Mouse (Mus musculus) embryo, embryonic 11 days (tissue): Measurements from ENCODE around the gene Chchd3.

Experiments
- DNase-seq: peaks from one replicate; pipeline ENCODE4 v3.0.0-alpha.2; 2015

Gene Chchd3

DNA sequence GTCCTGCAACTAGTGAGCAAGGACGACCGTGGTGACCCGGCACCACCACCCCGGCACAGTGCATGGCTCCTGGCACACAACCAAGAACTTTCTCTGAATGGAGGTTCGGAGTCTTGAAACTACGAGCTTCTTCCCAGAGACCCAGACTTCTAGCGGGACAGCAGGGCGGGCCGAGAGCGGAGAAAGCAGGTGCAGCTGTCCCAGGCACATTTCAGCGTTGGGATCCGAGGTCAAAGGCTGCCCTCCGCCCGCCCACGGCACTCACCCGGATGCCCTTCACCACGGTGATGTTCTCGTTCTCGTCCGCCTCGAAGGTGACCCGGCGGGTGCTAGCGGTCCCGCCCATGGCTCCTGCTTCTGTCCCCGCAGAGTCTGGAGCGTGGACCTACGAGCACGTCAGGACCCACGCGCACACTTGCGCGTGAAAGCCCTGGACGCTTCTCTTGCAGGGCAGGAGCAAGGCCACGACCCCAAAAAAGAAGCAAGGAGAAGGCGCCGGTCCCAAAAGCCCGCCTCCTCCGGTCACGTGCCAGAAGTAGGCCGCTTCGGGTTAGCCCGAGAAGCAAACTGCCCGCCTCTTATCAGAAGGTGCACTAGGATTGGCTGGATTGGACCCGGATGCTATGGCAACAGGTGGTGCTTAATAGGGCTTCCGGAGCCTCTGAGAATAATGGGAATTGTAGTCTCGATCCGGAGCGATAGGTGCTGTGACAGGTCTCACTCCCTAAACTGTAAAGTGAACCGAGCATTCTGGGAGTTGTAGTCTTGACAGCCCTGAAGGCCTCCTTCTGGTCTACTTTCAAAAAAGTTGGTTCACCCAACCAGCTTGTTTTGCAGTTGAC lies at the start of gene Chchd3:
TSS of gene Chchd3 (minus strand) at position 526 of the 842 bp plus-strand sequence.
- DNase-seq: peak; percentile 97

DNA sequence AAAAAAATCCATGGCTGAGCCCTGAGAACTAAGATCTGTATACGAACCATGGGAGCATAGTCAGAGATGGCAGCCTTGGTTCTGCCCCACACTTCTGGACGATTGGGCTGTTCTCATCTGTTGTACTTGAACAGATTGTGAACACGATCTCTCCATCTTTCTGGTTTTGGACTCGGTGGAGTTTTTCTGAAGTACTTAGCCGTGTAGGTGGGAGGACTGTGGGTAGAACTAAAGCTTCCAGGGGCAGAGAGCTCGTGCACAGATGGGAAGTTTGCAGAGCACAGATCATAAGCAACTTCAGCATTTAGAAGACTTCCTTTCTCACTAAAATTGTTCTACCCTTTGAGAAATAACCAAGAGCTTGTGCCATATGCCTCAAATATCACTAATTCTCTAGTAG lies 44.6 kb upstream of the Chchd3 start:
- no peak for DNase-seq

DNA sequence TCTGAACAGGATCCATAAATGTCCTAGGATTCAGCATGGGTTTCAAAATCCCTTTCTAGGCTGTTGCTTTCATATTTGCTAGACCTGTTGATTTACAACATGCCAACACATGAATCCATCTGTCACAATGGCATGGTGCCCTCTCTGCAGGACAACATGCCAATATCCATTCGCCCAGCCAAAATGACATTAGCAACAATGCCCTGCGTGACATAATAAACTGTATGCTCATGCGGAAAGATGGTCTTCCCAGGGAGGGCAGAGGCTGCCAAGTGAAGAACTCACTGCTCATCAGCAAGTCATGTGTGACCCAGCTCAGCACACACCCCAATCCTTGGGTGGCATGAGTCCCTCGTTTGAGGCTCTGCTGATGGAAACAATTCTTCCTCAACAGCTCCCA lies 38.8 kb upstream of the Chchd3 start:
- no peak for DNase-seq

DNA sequence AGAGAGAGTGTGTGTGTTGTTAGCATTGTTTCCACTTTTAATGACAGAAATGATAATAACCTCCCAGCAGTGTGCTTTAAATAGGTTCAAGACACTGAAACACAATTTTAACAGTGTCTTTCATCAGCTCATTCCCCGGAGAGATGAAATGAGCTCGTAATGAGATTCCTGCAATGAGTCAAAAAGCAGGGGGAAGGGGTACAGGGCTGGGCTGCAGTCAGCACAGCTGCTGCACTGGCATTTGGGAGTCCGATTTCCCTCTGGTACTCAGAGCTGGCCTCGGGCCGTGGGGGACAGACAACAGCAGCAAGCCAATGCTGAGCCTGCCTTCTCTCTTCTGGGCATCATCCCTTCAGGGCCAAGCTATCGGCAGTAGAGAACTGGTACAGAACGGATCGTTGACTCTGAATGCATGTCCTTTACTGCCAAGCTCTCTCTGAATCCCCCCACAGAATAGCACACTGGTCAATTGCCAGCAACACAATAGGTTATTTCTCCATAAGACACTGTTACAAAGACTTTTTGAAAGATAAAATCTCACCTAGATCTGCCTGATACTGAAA lies 34.7 kb upstream of the Chchd3 start:
- DNase-seq: peak; percentile 25

DNA sequence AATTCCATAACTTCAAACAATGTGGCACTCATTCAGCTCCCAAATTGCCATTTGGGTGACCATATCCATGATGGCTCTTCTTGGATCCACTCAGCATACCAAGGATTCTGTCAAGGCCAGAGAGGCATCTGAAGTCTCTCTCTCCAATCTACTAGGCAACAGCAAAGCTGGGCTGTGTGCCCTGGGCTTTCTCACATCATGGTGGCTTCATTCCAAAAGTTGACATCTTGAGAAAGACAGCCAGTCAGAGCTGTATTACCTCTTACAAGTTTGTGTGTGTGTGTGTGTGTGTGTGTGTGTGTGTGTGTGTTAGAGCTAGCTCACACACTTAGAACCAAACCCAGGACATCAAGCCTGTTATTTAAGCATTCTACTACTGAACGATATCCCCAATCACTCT lies 20.1 kb upstream of the Chchd3 start:
- DNase-seq: no peak

DNA sequence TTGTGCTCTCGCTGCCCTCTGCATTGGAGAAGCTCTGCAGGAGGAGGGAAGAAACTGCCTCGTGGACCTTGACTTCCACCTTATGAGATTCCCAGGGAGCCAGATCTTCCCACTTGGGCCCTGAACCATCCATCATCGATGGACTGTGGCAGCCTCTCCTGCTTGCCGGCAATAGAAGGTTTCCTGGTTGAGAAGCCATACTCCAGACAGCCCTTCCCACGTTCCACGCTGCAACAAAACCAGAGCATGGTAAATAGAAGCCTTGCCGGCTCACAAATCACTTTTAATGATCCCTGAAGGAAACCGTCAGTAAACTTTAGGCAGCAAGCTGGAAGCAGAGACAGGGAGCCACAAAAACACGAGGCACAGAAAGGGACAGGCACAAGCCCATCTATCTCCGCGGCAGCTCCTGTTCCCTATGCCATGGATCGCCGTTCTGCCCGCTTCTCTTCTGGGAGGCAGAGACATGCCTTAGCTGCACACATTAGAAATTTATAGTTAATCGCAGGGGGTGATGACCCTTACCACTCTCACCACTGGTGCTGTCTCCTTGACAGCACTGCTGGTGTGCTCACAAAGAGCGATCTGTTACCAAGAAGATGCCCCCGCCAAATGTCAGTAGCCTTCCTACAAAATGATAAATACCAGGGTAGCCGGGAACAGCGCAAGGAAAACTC lies 18.3 kb upstream of the Chchd3 start:
- DNase-seq: peak; percentile 27

DNA sequence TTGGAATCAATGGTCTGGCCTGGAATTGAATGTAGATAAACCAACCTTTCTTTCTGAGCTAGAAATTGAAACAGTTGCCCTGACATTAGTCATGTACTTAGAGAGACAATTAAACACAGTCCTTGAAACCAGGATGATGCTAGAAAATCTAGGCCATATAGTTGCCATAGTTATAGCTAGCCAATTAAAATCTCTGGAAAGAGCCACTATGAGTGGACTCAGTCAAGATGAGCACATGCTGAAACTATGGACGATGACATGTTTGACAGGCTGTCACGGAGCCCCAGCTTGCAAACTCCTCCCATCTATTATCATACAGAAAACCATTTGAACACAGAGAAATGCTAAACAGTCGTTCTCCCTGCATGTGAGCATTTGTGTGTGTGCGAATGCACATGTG lies 6.4 kb upstream of the Chchd3 start:
- DNase-seq: no peak

DNA sequence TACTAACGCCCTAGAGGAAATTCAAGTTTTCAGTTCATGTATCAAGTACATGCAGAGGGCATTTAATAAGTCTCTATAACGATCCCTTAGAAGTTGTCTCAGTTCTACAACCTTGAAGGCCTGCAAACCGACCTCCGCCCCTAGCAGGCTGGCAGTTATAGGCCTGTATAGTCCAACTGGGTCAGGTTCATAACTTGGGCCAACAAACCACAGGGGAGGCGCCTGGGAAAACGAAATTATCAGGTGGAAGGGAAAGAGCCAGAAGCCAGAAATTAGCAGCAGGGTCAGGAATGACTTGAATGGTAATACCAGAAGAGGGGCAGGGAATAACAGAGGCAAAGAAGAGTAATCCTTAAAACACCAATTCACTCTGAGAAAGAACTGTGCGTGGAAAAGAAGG lies 784 bp downstream of the Chchd3 start:
- no peak for DNase-seq

DNA sequence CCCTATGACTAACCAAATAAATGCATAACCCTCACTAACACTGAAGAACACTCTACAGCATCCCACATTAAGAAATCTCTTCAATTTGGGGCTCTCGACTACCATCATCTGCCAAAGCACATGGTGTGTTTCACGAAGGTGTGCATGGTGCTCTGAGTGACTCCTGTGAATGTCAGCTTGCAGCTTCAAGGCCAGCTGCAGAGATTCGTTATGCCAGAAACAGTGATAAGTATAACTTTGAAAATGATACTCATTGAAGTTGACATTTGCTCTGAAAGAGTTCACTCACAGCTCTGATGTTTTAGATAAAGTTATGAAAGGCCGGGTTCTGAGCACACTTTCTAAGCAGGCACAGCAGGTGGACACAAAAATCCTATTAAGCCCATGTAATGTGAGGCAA lies 3.7 kb downstream of the Chchd3 start:
- DNase-seq: no peak

DNA sequence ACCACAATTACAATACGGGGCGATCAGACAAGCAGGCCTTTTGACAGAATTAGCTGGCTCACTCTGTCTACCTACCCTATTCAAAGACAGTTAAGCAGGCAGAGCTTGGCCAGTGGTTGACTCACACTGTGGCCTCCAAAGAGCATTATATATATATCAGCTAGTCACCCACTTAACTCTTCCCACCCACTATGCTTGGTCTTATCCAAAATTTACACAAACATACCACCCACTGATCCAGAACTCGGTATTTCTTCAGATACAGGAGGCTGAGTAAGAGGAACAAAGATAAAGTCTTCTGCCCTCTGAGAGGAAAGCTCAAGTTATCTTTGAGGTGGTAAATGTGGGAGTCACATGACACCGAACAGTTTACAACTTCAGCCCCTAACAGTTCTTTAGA lies 4.4 kb downstream of the Chchd3 start:
- DNase-seq: no peak

DNA sequence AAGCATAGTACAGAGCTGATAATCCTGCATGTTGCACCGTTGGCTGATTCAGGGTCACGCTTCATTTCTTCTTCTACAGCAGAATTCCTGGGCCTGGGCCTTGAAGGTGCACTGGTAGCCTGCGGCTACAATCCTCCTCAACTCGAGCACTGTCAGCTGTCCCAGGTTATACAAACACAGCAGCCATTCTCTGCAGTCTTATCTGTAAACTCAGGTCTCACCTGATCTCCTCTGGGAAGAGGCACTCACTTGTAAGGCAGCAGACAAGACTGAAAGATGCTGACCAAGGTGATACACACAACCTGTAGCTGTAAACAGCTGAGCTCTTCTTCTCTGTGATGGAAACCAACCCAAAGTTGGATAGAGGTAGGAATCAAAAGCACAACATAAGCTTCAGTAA lies 5.1 kb downstream of the Chchd3 start:
- DNase-seq: no peak

DNA sequence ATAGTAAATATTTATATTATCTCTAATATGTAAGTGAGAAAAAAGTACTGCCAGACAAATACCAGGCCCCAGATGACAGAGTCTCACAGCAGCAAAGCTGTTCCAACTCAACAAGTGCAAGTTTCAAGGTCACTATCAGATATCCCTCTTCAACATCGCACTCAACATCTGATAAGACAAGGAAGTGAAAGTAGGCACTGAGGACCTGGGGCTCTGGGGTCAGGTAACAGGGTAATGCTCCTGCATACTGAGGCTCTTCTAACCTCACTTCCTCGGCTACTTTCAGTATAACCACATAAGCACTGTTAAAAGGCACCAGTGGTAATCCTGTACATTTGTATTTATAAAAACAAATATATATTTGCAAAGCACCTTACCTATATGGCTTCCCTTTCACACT lies 8.4 kb downstream of the Chchd3 start:
- DNase-seq: no peak

DNA sequence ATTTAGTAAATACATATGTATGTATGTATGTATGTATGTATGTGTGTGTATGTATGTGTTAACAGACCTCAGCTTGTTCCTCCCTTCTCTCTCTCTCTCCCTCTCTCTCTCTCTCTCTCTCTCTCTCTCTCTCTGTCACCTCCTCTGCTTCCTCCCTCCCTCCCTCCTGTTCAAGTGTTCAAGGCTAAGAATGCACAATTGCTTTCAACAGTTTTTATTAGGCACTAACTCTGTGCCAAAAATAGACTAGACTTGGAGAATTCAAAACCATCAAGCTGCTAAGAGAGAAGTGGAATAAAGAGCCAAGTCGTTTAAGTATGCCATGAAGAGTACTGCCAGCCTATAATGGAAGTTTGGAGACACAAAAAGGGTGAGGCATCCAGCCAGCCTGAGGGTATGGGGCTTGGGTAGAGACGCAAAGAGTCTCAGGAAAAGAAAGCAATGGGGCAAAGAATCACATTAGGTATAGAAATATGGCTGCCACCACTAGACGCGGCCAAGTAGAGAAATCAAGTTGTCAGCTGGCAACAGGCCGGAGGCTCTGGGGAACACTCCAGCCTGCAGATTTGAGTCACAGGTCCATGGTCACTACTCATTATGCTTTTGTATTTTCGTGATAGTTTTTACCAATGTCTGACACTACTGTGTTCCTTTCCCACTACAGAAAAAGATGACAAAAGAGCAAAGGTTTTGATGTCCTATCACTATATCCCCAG lies 10.2 kb downstream of the Chchd3 start:
- DNase-seq: no peak

DNA sequence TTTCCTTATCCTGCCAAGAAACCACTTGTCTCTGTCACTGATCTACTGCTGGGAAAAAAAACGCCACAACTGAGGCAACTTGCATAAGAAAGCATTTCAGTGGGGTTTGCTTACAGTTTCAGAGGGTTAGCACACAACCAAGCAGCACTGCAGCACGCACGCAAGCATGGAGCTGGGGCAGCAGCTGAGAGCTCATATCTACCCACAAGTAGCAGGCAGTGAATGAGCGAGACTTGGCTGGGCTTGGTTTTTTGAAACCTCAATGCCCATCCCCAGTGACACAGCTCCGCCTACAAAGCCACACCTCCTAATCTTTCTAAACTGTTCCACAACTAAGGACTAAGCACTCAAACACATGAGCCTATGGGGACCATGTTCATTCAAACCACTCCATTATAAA lies 16.6 kb downstream of the Chchd3 start:
- no peak for DNase-seq

DNA sequence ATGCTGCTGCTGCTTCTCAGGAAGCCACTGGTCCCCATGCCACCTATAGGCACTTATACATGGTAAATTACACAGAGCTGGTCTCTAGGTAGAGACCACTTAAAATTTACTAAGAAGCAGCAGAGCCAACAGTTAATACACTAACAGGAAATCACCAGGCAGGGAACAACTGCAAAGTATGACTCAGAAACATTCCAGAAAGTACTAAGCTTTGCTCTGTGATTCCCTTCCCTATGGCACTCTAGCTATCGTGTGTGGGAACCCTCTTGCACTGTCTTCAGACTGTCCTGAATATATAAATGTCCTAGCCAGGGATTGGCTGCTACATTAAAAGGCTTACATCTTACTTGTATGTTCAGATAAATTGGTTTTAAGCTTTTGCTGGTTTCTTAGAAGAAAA lies 17.2 kb downstream of the Chchd3 start:
- no peak for DNase-seq

DNA sequence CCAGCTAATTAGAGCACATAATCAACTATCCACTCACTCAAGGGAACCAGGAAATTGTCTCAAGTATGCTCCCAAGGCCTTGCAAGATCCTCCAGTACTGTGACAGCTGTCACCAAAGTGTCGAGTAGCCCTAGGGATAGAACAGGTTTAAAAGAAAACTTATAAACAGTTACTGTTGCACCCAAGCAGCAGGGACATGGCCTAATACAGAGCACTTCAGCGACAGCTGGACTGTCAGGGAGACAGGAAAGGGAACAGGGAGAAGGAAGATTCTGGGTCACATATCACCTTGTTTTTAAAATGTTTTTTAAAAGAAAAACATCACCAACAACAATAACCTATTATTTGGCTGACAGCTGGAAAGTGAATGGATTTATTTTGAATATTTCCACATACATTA lies 18.1 kb downstream of the Chchd3 start:
- no peak for DNase-seq

DNA sequence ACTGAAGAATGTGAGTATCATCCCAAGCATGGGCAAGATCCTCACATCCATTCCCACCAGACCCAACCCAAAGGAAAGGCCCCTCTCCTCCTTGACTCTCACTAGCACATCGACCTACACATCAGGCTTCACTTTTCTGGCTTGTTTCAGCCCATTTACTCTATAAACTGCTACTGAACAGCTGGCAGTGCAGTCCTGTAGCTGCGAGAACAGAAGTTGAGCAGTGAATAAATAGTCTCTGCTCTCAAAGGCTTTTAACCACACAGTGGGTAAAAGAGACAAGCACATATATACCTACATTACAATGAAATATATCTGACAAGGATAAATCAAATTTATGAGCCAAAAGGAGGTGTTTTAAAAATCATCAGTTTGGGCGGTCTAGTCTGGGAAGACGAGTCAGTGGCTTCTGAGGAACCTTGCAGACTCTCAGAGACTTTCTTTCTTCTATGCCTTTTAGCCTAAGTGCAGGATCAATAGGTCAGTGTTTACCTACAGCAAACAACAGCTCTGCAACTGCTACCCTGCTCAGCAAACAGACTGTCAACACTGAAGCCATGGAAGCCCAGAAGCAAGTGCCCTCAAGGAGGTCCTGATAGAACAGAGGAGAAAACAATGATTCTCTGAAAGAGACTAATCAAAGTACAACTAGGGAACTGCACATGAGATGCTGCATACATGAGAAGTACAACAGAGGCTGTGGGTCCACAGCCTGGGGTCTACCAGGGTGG lies 19.5 kb downstream of the Chchd3 start:
- no peak for DNase-seq

DNA sequence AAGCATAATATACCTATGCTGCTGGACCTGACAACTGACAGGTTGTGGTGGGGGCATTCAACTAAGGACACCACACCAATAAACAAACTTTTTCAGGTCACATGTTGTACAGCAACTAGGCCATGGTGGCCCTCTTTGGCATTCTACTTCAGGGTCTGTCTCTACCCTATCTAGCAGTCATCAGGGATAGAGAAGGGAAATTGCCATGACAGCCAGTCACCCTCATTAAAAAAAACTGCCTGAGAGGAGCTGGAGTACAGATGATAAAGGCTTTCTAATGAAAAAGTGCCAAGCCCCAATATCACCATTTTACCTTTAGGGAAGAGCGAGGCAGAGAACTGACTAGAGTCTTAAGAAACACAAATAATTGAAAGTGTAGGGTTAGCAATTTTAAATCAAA lies 27.5 kb downstream of the Chchd3 start:
- no peak for DNase-seq

DNA sequence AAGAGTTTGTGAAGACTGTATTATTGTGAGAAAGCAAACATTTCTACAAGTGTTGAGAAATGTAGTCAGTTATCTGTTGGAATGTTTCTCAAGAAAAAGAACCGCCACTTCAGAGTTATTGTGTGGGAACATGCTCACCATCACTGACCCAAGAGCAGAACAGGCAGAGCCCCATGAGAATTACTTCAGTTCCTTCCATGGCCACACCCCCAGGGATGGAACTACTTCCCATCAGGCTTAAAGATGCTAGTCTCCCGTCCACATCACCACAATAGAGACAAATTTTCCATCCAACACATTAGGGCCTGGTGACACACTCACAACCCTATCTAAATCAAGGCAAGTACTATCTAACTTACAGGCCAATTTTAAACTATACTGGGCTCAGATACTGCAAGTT lies 28.4 kb downstream of the Chchd3 start:
- DNase-seq: no peak

DNA sequence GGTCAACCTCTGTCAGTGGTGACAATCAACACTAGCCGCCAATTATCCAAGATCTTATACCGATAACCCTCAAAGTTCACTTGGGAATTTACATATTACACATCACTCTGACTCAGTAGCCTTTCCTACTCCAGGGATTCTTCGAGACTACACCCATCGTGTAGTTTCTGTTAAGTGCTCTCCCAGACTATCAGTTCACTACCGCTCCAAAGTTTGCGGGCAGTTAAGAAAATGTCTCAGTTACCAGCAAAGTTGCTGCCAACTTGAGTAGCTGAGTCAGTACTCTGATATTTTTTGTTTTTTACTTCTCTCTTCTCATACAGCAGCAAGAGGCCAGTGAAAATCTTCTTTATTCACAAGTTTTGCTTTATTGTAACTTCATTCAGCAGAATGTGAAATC lies 31.8 kb downstream of the Chchd3 start:
- no peak for DNase-seq

DNA sequence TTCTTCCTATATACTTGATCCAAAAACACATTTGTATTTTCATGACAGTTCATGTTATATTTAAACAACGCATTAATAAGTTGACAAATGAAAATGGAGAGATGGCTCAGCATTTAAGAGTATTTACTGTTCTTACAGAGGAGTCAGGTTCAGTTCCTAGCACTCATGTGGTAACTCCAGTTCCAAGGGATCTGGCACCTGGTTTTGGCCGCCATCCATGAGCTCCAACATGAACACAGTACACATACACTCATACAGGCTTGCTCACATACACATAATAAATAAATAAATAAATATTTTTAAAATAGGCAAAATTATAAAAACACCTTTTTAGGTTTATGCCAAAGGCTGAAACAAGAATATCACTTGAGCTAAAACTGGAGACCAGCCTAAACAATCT lies 35.0 kb downstream of the Chchd3 start:
- DNase-seq: no peak

DNA sequence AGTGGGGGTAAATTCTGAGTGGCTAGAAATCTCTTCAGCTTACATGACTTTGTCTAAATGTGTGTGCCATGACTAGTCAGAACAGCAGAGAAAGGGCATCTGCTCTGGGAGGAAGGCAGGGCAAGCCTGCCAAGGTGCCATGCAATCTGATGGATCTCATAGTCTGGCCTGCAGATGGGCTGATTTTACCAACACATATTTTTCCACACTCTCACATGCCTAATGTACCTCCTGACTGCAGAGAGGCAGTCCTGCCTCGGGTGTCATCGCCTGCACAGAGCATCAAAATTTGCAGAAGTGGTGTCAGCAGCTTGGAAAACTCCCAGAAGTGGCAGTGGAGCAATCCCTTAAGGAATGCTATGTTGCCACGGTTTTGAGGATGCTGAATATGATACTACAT lies 55.5 kb downstream of the Chchd3 start:
- no peak for DNase-seq

DNA sequence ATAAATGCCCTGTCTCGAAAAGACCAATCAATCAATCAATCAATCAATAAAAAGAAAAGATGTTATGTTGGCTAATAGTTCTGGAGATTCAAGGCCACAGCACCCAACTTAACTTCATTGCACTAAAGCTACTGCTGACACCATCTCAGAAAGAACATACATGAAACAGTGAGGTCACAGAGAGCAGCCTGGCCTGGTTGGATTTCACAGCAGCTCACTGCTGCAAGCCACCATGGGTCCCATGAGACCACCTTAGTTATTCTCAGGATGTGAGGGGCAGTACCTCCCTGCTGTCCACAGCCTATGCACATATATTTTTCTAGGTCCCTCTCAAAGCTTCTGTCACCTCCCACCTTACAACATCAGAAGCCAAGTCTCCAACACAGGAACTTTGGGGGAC lies 57.1 kb downstream of the Chchd3 start:
- DNase-seq: no peak
